Mouse (Mus musculus): Measurements from ENCODE around the gene Wfikkn1.
A peak's percentile ranks its signal among the peaks of the same experiment; 100 is the strongest.

Gene Wfikkn1

GRCm38 (mm10) chr17:25836397-25837075 lies 44.1 kb downstream of the Wfikkn1 start:
- DNase-seq, result peak in 1 of 2 experiments; percentile 59

- peak in 1 of 2 experiments; percentile 33 for DNase-seq
Measured at GRCm38 (mm10) chr17:25835816-25836215, 44.8 kb downstream of the Wfikkn1 start.

DNA sequence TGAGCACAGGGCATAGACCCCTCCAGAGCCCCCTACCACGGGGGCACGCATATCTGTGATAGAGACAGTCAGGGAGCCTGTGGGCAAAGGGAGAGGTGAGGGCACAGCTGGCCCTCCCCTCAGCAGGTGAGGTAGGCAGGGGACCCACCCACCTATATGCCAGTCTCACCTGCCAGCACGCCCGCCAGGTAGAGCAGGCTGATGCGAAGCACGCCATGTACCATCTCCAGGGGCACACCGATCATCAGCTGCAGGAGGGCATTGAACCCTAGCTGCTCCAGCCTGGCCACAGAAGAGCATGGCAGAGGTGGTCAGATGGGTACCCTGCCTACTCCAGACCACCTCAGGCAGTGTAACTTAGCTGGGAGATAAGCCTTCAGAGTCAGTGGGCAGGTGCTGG lies 45.4 kb downstream of the Wfikkn1 start:
- DNase-seq, result no peak

- peak in 1 of 2 experiments; percentile 52 for DNase-seq
Measured at GRCm38 (mm10) chr17:25834595-25835222, 45.9 kb downstream of the Wfikkn1 start.

DNA sequence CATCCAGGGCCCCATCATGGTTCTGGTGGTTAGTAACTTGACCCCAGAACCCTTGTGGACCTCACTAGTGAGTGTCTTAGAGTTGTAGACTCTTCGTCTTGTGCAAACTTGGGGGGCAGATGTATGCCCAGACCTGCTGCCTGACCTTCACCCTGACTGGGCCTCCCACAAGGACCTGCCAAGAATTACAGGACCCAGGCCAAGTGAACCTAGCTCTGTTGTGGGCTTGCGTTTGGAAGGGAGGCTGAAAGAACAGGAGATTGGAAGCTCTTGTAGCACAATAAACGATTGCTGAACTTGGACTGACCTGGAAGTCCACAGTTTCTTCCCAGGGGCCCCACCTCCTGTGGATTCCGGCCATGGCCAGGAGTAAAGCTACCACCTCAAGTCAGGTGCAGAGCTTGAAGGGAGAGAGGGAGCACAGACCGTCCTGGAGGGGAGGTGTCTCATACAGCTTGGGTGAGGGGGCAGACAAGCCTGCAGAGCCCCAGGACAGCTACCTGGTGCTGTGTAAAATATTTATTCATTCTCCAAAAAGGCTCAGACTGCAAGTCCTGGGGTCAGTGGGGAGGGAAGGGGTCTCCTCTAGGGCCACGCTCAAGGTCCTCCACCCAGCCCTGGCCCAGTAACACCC lies 46.6 kb downstream of the Wfikkn1 start:
- DNase-seq, result peak in 1 of 2 experiments; percentile 44

DNA sequence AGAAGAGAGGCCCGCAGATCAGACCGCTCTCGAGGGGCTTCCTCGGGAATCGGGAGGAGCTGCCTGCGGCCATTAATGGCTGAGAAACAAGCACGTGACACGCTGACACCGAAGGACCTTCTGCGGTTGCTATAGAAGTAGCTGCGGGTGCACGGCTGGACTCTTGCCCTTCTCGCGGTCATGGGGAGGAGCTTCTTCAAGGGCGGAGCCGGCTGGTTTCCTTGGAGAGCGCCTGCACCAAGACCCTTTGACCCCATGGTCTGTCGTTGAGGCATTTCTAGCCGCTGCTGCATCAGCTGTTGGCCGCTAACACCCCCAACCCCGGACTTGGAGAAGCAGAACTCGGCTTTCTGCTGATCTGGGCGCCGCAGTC lies 47.4 kb downstream of the Wfikkn1 start, which contains the start of gene Stub1:
TSS of gene Stub1 (minus strand) at position 114 of the 373 bp plus-strand sequence.
- DNase-seq, result peak; percentile 94 to 95

DNA sequence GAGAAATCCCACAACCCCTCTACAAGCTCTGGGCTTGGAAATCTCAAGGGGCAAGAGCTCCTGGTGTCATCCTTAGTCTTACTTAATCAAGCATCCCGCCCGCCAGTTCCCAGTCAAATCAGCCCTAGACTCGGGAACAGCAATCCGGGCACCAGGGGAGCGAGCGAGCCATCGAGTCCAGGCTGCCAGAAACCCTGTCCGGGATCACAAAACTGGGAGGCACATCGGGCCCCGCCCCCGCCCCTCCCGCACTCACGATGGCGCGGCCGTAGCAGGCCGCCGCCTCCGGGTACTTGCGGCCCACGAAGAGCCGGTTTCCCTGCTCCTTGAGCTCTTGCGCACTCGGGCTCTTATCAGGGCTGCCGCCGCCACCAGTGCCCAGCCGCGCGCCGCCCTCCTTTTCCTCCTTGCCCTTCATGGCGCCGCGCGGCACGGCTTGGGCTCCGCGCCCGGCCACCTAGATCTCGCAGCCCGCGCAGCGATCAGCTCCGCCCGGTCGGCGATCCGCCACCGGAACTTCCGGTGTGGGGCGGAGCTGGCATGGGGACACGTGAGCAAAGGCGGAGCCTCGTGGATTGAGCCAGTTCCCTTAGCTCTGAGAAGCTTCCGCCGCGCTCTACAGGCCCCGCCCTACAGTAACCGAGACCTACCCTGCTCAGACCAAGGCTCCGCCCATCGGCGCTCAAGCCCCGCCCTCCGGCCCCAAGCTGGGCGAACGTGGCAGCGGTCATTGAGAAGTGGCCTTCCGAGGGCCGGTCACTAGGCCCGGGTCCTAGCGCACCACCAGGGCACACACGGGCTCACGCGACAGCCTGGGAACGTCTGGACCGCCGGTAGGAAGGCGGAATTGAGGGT lies 48.0 kb downstream of the Wfikkn1 start:
- DNase-seq, result peak; percentile 100

DNA sequence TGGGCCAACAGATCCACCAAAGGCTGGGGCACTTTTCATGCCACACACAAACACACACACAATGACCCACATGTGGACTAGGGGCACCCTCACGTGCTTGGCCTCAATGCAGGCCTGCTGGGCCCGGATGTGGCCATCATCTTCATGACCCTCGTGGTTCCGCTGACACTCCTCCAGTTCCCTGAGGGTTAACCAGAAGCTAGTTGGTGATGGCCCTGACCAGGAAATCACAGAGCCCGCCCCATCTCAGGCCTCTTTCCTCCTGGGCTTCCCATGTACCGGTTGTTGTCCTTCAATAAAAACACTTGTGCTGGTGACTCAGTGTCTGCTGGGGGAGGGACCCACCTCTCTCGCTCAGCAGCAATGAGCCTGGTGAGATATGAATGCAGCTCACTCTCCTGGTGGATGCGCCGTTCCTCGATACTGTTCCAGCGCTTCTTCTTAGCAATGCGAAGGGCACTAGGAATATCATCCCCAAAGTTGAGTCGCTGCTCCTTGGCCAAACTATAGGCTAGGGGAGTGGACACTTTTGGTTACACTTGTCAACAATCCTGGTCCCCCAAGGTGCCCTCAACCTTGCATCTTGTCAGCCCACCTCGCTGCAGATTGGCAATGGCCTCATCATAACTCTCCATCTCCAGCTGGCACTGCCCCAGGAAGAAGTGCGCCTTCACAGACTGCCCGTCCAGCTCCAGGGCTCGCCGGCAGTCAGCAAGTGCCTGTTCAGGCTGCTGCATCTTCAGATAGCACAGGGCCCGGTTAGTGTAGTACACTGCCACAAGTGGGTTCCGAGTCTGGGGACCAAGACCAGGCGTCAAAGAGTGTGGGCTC lies 49.0 kb downstream of the Wfikkn1 start:
- peak; percentile 71 to 74 for DNase-seq

DNA sequence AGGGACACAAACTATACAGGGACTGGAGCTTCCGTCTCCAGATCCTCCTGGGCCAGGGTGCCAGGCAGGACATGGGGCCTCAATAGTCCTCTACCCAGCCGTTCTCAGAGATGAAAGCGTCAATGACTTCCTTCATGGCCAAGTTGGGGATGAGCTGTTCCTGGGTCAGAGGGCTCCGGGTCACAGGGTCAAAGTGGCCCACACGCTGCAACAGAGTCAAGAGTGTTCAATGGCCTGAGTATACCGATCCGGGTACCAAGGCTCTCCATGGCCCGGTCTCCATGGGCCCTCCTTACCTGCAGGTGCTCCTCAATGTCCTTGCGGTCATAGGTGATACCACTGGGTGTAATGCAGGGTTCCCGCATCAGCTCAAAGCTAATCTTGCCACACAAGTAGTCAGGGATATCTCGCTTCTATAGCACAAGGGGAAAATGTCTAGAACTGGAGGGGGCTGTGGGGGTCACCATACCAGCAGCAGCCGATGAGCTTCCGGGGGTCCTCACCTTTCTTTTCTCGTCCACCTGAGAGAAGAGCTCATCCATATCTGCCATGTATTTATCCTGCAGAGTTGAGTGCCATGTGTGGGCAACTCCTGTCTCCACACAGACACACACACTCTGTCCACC lies 49.7 kb downstream of the Wfikkn1 start:
- no peak for DNase-seq

DNA sequence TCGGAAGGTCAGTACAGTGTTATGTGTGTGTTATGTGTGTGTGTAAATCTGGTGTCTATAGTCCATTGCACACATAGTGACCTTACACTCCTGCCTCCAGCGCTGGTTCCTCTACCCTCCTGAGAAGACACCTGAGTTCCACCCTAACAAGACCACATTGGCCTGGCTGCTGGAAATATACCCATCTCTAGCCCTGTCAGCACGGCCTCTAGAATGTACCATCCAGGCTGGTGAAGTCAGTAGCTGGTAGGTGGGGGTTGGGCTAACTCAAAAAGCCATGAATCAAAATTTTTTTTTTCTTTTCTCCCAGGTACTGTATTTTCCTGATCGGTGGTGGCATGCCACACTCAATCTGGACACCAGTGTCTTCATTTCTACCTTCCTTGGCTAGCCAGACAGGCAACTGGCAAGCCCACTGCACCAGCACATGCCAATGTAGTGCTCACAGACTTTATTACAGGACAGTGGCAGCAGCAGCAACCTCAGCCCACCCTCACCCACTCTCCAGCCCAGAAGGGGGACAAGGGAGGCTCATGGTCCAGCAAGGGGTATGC lies 50.4 kb downstream of the Wfikkn1 start:
- no peak for DNase-seq

DNA sequence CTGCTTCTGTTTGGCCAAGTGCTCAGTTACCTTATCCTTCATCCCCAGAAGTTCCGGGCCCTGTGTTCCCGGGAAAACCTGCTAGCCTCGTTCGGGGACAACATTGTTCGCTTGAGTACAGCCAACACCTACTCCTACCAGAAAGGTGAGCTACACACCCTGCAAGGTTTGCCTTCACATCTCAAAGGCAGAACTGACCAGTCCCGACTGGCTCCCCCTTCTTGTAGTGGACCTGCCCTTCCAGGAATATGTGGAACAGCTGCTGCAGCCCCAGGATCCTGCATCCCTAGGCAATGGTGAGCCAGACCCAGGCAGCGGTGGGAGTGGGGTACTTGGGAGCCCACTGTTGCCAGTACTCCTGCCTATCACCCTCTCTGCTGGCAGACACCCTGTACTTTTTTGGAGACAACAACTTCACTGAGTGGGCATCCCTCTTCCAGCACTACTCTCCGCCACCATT lies 51.1 kb downstream of the Wfikkn1 start:
- peak in 1 of 2 experiments; percentile 34 for DNase-seq

GRCm38 (mm10) chr17:25828712-25829557 lies 51.7 kb downstream of the Wfikkn1 start, which contains the start of gene Jmjd8:
Gene Jmjd8, plus strand, starts transcription at chr17:25828867.
- peak; percentile 88 for DNase-seq

DNA sequence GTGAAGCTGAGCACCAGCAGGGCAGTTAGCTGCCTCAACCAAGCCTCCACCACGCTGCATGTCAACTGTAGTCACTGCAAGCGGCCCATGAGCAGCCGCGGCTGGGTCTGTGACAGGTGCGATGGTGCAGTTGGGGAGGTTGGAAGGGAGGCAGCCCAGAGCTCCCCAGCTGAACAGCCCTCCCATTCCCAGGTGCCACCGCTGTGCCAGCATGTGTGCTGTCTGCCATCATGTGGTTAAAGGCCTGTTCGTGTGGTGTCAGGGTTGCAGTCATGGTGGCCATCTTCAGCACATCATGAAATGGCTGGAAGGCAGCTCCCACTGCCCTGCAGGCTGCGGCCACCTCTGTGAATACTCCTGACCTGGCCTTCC lies 52.4 kb downstream of the Wfikkn1 start:
- DNase-seq, result peak in 1 of 2 experiments; percentile 22

All from cerebellum, postnatal 10 days (tissue).